Mouse (Mus musculus) limb, embryonic 11.5 days (tissue): ENCODE measurements around the gene Cbfa2t2. TPM values are rescaled to one million over a fixed set of nuclear protein-coding genes. Genes with fewer than 3 reads are reported as not detected.
A peak's percentile ranks its signal among the peaks of the same experiment; 100 is the strongest.

Experiments
- ATAC-seq: fragments of 200-750 bp; cut with Nextera tagmentation; 2 replicates; pipeline ENCODE4 v1.8.0; 2017; ENCODE audit warnings: low read depth; ENCODE audit not compliant: insufficient number of reproducible peaks, low FRiP score, low TSS enrichment
- DNase-seq: peaks from one replicate; pipeline ENCODE4 v3.0.0-alpha.2; 2015; ENCODE audit warnings: low spot score
- H3K27ac ChIP-seq: fragments of 300-500 bp; sonication (generic); replicated peaks from 2 replicates; pipeline ENCODE4 v1.5.1; 2014; ENCODE audit warnings: low read depth, mild to moderate bottlenecking, low read length
- H3K27me3 ChIP-seq: fragments of 300-500 bp; sonication (generic); 2 replicates; pipeline ENCODE4 v1.6.1; 2014; ENCODE audit warnings: mild to moderate bottlenecking, low read length, mixed read lengths; ENCODE audit not compliant: control insufficient read depth, insufficient read depth
- H3K36me3 ChIP-seq: fragments of 300-500 bp; sonication (generic); 2 replicates; pipeline ENCODE4 v1.6.1; 2014; ENCODE audit warnings: mild to moderate bottlenecking, low read length, moderate library complexity, mixed read lengths; ENCODE audit not compliant: control insufficient read depth, insufficient read depth
- H3K4me1 ChIP-seq: fragments of 300-500 bp; sonication (generic); 2 replicates; pipeline ENCODE4 v1.6.1; 2014; ENCODE audit warnings: low read length, mixed read lengths; ENCODE audit not compliant: control insufficient read depth, insufficient read depth
- H3K4me2 ChIP-seq: fragments of 300-500 bp; sonication (generic); 2 replicates; pipeline ENCODE4 v1.6.1; 2014; ENCODE audit warnings: low read depth, mild to moderate bottlenecking, moderate library complexity; ENCODE audit not compliant: severe bottlenecking
- H3K4me3 ChIP-seq: fragments of 300-500 bp; sonication (generic); 2 replicates; pipeline ENCODE4 v1.5.1; 2014; ENCODE audit warnings: low read depth, low read length
- H3K9ac ChIP-seq: fragments of 300-500 bp; sonication (generic); 2 replicates; pipeline ENCODE4 v1.6.1; 2014; ENCODE audit warnings: mild to moderate bottlenecking, low read length
- H3K9me3 ChIP-seq: fragments of 300-500 bp; sonication (generic); 2 replicates; pipeline ENCODE4 v1.6.1; 2016; ENCODE audit warnings: low read length; ENCODE audit not compliant: control insufficient read depth
- WGBS: fragments of 180-500 bp; shearing (Covaris S2); extraction: QIAGEN DNeasy Blood & Tissue Kit; methylation state at CpG from one replicate; pipeline ENCODE4 v1.1.7; 2014; 5-methylcytosine and 5-hydroxymethylcytosine counted together
- polyA plus RNA-seq: library from polyadenylated mRNA; unstranded; fragments of >200 nt; fragmentation: Nextera tagmentation; extraction: Ambion mirVana; gene quantifications from 2 replicates; pipeline ENCODE4 v1.2.1, GENCODE M21; 2014

The Cbfa2t2 gene
- polyA plus RNA-seq, 1 experiment from 2014 or later = 44.1 TPM

- ATAC-seq (no peak), DNase-seq (no peak)
- Histone ChIP-seq H3K27me3 (peaks cover 14% of the 10 kb centered on the region), H3K4me2 (peak within 1 kb of the TSS; percentile 45), H3K9ac (no peak within 1 kb of the TSS; the same call in 1 of the 2 replicates), H3K27ac (no peak within 1 kb of the TSS), H3K4me1 (peaks cover 13% of the 10 kb centered on the region), H3K36me3 (0 out of 2 replicates have a peak, but pooled peaks cover 2% of the 10 kb centered on the region), H3K9me3 (no peaks in the 10 kb centered on the region), H3K4me3 (peak within 1 kb of the TSS; percentile 17)
- WGBS = 75% methylated on average over 4 of the region's 4 CpGs
Measured at GRCm38 (mm10) chr2:154551476-154551875, 115.2 kb downstream of the Cbfa2t2 start, which contains the start of gene Actl10. Gene Actl10 (plus strand): TSS chr2:154551776.

GRCm38 (mm10) chr2:154551927-154552326, 115.6 kb downstream of the Cbfa2t2 start:
- Histone ChIP-seq H3K9ac (no peak overlapping the region), H3K9me3 (no peaks in the 10 kb centered on the region), H3K4me2 (peak overlapping the region; percentile 45), H3K27ac (no peak overlapping the region), H3K27me3 (peaks cover 14% of the 10 kb centered on the region), H3K4me1 (peaks cover 13% of the 10 kb centered on the region), H3K36me3 (0 out of 2 replicates have a peak, but pooled peaks cover 2% of the 10 kb centered on the region), H3K4me3 (peak overlapping the region; percentile 17)
- ATAC-seq = no peak
- WGBS = 20% methylated on average over 21 of the region's 21 CpGs
- DNase-seq = peak; percentile 59

GRCm38 (mm10) chr2:154552424-154552907, 116.2 kb downstream of the Cbfa2t2 start:
- ATAC-seq (no peak), DNase-seq (peak; percentile 66)
- H3K9me3 ChIP-seq = no peaks in the 10 kb centered on the region
- no peak overlapping the region for H3K27ac ChIP-seq
- peaks cover 14% of the 10 kb centered on the region for H3K27me3 ChIP-seq
- H3K4me3 ChIP-seq = peak overlapping the region; percentile 17
- H3K4me2 ChIP-seq = peak overlapping the region; percentile 45
- H3K4me1 ChIP-seq = peaks cover 16% of the 10 kb centered on the region
- 0 out of 2 replicates have a peak, but pooled peaks cover 2% of the 10 kb centered on the region for H3K36me3 ChIP-seq
- H3K9ac ChIP-seq = no peak overlapping the region; the same call in 1 of the 2 replicates
- 29% methylated on average over 27 of the region's 27 CpGs for WGBS

GRCm38 (mm10) chr2:154555235-154555634, 119.0 kb downstream of the Cbfa2t2 start:
- no peak overlapping the region for H3K9ac ChIP-seq
- no peak overlapping the region for H3K4me3 ChIP-seq
- DNase-seq = no peak
- WGBS = 87% methylated on average over 6 of the region's 6 CpGs
- peaks cover 10% of the 10 kb centered on the region for H3K27me3 ChIP-seq
- ATAC-seq = no peak
- peaks cover 2% of the 10 kb centered on the region; the same call in 1 of the 2 replicates for H3K36me3 ChIP-seq
- H3K9me3 ChIP-seq = no peaks in the 10 kb centered on the region
- peaks cover 16% of the 10 kb centered on the region for H3K4me1 ChIP-seq
- H3K27ac ChIP-seq = no peak overlapping the region
- H3K4me2 ChIP-seq = no peak overlapping the region

- no peak overlapping the region for H3K9ac ChIP-seq
- no peak overlapping the region for H3K27ac ChIP-seq
- 0 out of 2 replicates have a peak, but pooled peaks cover 3% of the 10 kb centered on the region for H3K27me3 ChIP-seq
- DNase-seq (no peak), ATAC-seq (no peak)
- H3K4me3 ChIP-seq = no peak overlapping the region
- peaks cover 9% of the 10 kb centered on the region for H3K4me1 ChIP-seq
- 49% methylated on average over 5 of the region's 5 CpGs for WGBS
- H3K36me3 ChIP-seq = peaks cover 9% of the 10 kb centered on the region
- H3K9me3 ChIP-seq = no peaks in the 10 kb centered on the region
- H3K4me2 ChIP-seq = 0 out of 2 replicates have a peak overlapping the region, but pooled peaks have one; percentile 0
Measured at GRCm38 (mm10) chr2:154557184-154557832, 121.0 kb downstream of the Cbfa2t2 start.

GRCm38 (mm10) chr2:154558264-154559039, 122.2 kb downstream of the Cbfa2t2 start, which contains the start of gene Necab3:
Gene Necab3 (minus strand): TSS chr2:154558890.
- Histone ChIP-seq H3K9ac (no peak within 1 kb of the TSS), H3K27ac (no peak within 1 kb of the TSS), H3K36me3 (peaks cover 13% of the 10 kb centered on the region), H3K4me3 (peak within 1 kb of the TSS; percentile 3), H3K9me3 (no peaks in the 10 kb centered on the region), H3K27me3 (no peaks in the 10 kb centered on the region), H3K4me2 (peak within 1 kb of the TSS; percentile 49), H3K4me1 (peaks cover 5% of the 10 kb centered on the region; the same call in 1 of the 2 replicates)
- DNase-seq (peak; percentile 58), ATAC-seq (0 out of 2 replicates have a peak, but pooled peaks have one; percentile 23)
- WGBS = 5% methylated on average over 33 of the region's 34 CpGs

- peaks cover 14% of the 10 kb centered on the region for H3K4me1 ChIP-seq
- no peak for ATAC-seq
- H3K9ac ChIP-seq = no peak overlapping the region
- H3K4me3 ChIP-seq = no peak overlapping the region
- H3K27me3 ChIP-seq = no peaks in the 10 kb centered on the region
- H3K36me3 ChIP-seq = peaks cover 22% of the 10 kb centered on the region
- H3K27ac ChIP-seq = no peak overlapping the region
- no peak for DNase-seq
- no peaks in the 10 kb centered on the region for H3K9me3 ChIP-seq
- no peak overlapping the region for H3K4me2 ChIP-seq
- WGBS = 90% methylated on average over 22 of the region's 22 CpGs
Measured at GRCm38 (mm10) chr2:154563612-154564170, 127.4 kb downstream of the Cbfa2t2 start.

GRCm38 (mm10) chr2:154565562-154565961, 129.3 kb downstream of the Cbfa2t2 start:
- no peaks in the 10 kb centered on the region for H3K27me3 ChIP-seq
- no peaks in the 10 kb centered on the region for H3K9me3 ChIP-seq
- H3K4me3 ChIP-seq = no peak overlapping the region
- DNase-seq = no peak
- H3K9ac ChIP-seq = no peak overlapping the region
- no peak overlapping the region for H3K4me2 ChIP-seq
- WGBS = 63% methylated on average over 3 of the region's 3 CpGs
- peaks cover 22% of the 10 kb centered on the region for H3K36me3 ChIP-seq
- no peak for ATAC-seq
- peaks cover 15% of the 10 kb centered on the region for H3K4me1 ChIP-seq
- no peak overlapping the region for H3K27ac ChIP-seq
